Mouse (Mus musculus) embryonic stem cell, embryonic (primary cell): ENCODE data around the gene Ppp1r15a.

Experiments
- CTCF ChIA-PET, 4 experiments: fragments of 300-600 bp in 2 of 4; fragments of 350-600 bp in 2 of 4; sonication (Branson Sonifier 250); formaldehyde crosslinking; loops; one replicate each; lab custom pipeline; 2022; ENCODE audit warnings: inconsistent platforms in 2 of 4; lab: Charles Lee
- POLR2A ChIA-PET, 4 experiments: fragments of 300-600 bp in 2 of 4; fragments of 350-600 bp in 2 of 4; sonication (Branson Sonifier 250); formaldehyde crosslinking; loops; one replicate each; lab custom pipeline; 2022; ENCODE audit warnings: antibody characterized with exemption in 4 of 4, inconsistent platforms in 1 of 4; lab: Charles Lee

The Ppp1r15a gene

GRCm38 (mm10) chr7:45538163-45539041 is 12.3 kb upstream of the Ppp1r15a start:
- ChIA-PET POLR2A (interaction anchor here in 3 of 4 experiments (0.6 to 6.1 kb wide), 40 partner anchors 8 to 537 kb away, joined by 3 to 79 read pairs (median 4); partner anchors contain the start of genes Ftl1 (in 3 of the 3), Plekha4 (in 3 of the 3), Ppp1r15a (in 3 of the 3) and Hsd17b14 (in 2 of the 3)), CTCF (interaction anchor here in 3 of 4 experiments (0.6 to 1.5 kb wide), 11 partner anchors 17 to 125 kb away, joined by 3 to 14 read pairs (median 3); partner anchors contain the start of gene Ntf5 (in 1 of the 3))

- ChIA-PET CTCF (interaction anchor here in 3 of 4 experiments (0.7 to 1.5 kb wide), 5 partner anchors 51 to 102 kb away, joined by 3 to 7 read pairs (median 3); no protein-coding TSS in a partner anchor), POLR2A (interaction anchor here in 3 of 4 experiments (0.7 to 6.1 kb wide), 14 partner anchors 11 to 172 kb away, joined by 3 to 79 read pairs (median 5); partner anchors contain the start of genes Plekha4 (in 3 of the 3), Ppp1r15a (in 3 of the 3), Ftl1 (in 2 of the 3) and Hsd17b14 (in 1 of the 3))
Measured at GRCm38 (mm10) chr7:45537602-45538001, 11.5 kb upstream of the Ppp1r15a start.

- POLR2A ChIA-PET: interaction anchor here in 3 of 4 experiments (0.6 to 3.2 kb wide), 19 partner anchors 9 to 181 kb away, joined by 3 to 20 read pairs (median 4); partner anchors contain the start of genes Plekha4 (in 3 of the 3), Ppp1r15a (in 3 of the 3) and Ftl1 (in 1 of the 3)
- CTCF ChIA-PET: interaction anchor here (0.5 to 1.1 kb wide), 9 partner anchors 8 to 169 kb away, joined by 3 to 10 read pairs (median 4); partner anchors contain the start of gene Ppfia3 (in 1 of the 4)
Measured at GRCm38 (mm10) chr7:45535676-45536075, 9.6 kb upstream of the Ppp1r15a start.

DNA sequence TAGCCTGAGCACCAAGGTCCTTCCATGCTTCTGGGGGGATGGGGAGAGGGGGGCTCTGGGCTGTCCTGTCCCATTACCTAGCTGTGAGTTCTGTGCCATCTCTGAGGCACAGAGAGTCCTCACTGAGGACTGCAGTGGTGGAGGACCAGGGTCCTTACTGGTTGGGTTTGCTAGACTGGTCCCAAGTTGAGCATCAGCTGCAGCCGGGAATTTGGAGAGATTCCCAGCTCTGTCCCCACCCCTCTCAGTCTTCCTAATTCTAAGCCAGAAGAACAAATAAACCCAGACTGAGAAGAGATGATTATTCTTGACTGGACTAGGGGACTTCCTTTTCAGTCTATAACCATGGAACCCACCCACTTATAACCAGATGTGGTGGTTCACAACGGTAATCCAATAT is 4.6 kb upstream of the Ppp1r15a start:
- ChIA-PET POLR2A (interaction anchor here in 3 of 4 experiments (1.0 to 1.3 kb wide), 10 partner anchors 8 to 71 kb away, joined by 3 to 6 read pairs (median 4); partner anchors contain the start of genes Ftl1 (in 1 of the 3) and Nucb1 (in 1 of the 3)), CTCF (interaction anchor here in 3 of 4 experiments (0.7 to 1.0 kb wide), 3 partner anchors 9 to 308 kb away, joined by 3 to 9 read pairs (median 4); no protein-coding TSS in a partner anchor)

DNA sequence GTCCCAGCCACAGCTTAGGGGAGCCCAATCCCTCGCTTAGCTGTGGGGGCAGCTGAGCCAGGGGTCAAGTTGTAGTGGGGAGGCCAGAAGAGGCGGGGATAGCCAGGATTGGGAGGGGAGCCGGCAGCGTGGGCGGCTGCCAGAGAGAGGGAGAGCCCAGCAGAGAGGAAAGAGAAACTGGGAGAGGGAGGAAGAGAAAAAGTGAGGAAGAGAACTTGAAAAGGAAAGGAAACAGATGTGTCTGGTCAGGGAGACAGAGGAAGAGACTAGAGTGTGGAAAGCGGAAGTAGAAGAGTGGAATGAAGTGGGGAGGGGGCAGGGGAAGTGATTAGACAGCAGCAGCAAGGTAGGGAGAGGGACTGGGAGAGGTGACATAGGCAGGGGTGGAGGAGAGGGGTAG is 3.4 kb upstream of the Ppp1r15a start:
- POLR2A ChIA-PET: interaction anchor here in 3 of 4 experiments (0.7 to 5.5 kb wide), 15 partner anchors 8 to 225 kb away, joined by 3 to 56 read pairs (median 5); partner anchors contain the start of gene Ftl1 (in 1 of the 3)
- CTCF ChIA-PET: interaction anchor here in 2 of 4 experiments (0.5 to 2.4 kb wide), 3 partner anchors 60 to 403 kb away, joined by 3 to 6 read pairs (median 3); no protein-coding TSS in a partner anchor

GRCm38 (mm10) chr7:45527169-45527568 is 1.1 kb upstream of the Ppp1r15a start:
- ChIA-PET POLR2A (interaction anchor here in 3 of 4 experiments (0.6 to 7.9 kb wide), 41 partner anchors 8 to 194 kb away, joined by 3 to 140 read pairs (median 12); partner anchors contain the start of genes Hsd17b14 (in 3 of the 3), Bax (in 2 of the 3), Bcat2 (in 2 of the 3) and Fut1 (in 2 of the 3)), CTCF (interaction anchor here in 2 of 4 experiments (0.6 to 1.2 kb wide), 3 partner anchors 9 to 23 kb away, joined by 3 to 4 read pairs (median 4); no protein-coding TSS in a partner anchor)

DNA sequence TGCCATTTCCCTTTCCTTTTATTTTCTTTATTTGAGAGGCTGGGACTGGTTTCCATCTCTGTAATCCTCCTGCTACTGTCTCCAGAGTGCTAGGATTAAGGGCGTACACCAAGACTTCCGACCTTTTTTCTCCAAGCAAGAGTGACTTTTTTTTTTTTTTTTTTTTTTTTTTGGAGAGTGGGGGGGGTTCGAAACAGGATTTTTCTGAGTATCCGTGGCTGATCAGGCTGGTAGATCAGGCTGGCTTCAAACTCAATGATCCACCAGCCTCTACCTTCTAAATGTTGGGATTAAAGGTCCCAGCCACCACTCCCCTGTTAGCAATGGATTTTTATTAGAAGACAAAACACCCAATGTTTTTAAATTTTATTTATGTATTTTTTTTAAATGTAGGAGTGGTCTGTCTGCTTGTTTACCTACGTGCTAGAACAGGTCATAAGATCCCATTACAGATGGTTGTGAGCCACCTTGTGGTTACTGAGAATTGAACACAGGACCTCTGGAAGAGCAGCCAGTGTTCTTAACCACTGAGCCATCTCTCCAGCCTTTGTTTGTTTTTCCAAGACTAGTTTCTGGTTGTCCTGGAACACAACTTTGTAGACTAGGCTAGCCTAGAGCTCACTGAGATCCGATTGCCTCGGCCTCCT is 529 bp upstream of the Ppp1r15a start:
- ChIA-PET POLR2A (interaction anchor here (0.6 to 7.9 kb wide), 155 partner anchors 8 to 825 kb away, joined by 3 to 140 read pairs (median 5); partner anchors contain the start of genes Ftl1 (in 4 of the 4), Bax (in 3 of the 4), Bcat2 (in 3 of the 4) and Fut1 (in 3 of the 4)), CTCF (interaction anchor here in 3 of 4 experiments (0.6 to 1.3 kb wide), 9 partner anchors 10 to 67 kb away, joined by 3 to 9 read pairs (median 3); no protein-coding TSS in a partner anchor)

- ChIA-PET POLR2A (interaction anchor here (0.5 to 7.9 kb wide), 87 partner anchors 8 to 797 kb away, joined by 3 to 140 read pairs (median 7); partner anchors contain the start of genes Bax (in 3 of the 4), Hsd17b14 (in 3 of the 4), Bcat2 (in 2 of the 4) and Ftl1 (in 2 of the 4)), CTCF (interaction anchor here in 2 of 4 experiments (0.5 to 1.3 kb wide), 6 partner anchors 10 to 259 kb away, joined by 3 read pairs; partner anchors contain the start of gene Tulp2 (in 1 of the 2))
Measured at GRCm38 (mm10) chr7:45524841-45525621, 1.0 kb downstream of the Ppp1r15a start.

DNA sequence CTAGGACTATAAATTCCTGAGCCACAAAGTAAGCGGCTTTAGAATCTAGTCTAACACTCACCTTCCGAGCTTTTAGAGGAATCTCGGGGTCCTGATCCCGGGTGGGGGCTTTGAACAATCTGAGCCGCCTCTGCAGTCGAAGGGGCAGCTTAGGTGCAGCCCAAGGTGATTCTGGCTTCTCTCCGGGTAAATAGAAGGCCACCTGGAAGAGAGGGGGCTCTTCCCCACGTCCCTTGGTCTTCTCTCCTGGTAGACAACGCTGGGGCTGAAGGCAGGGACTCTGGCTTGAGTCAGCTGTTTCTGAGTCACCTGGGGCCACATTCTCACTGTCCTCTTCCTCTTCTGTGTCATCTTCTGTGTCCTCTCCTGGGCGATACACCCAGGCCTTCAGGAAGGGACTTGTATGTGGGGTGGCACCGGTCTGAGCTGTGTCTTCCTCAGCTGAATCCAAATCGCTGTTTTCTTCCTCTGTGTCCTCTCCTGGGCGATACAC is 2.3 kb downstream of the Ppp1r15a start:
- POLR2A ChIA-PET: interaction anchor here (0.7 to 7.9 kb wide), 29 partner anchors 9 to 255 kb away, joined by 3 to 140 read pairs (median 14); partner anchors contain the start of genes Bax (in 2 of the 4), Bcat2 (in 2 of the 4), Hsd17b14 (in 2 of the 4) and Dhdh (in 1 of the 4)
- CTCF ChIA-PET: no interaction called here

DNA sequence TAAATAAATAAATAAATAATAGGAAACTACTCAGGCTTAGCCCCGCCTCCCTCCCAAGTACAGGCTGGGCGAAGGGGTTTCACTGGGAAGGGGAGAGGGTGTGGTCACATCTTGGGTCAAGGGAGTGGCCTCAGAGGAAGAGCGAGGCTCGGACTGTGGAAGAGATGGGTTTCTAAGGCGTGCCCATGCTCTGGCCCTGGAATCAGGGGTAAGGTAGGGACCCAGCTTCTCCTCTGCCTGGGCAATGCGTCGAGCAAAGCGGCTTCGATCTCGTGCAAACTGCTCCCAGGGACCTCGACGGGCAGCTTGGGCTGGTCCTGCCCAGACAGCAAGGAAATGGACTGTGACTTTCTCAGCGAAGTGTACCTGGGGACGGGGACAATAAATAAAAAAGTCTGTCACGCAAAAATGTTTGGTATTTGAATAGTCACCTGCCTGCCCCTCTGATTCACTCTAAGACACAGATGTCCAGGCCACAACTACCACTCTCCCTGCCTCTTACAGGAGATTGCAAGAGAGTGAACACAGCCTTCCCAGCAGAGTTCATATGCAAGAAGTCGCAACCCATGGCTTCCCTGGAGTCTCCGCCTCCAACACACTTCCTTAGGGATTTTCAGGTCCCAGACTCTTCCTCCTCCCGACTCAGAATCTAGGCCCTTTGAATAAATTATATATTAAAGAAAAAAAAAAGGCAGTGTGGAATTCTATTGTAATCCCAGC is 3.0 kb downstream of the Ppp1r15a start:
- POLR2A ChIA-PET: interaction anchor here (0.7 to 7.9 kb wide), 43 partner anchors 8 to 469 kb away, joined by 3 to 140 read pairs (median 6); partner anchors contain the start of genes Bax (in 4 of the 4), Bcat2 (in 2 of the 4), Hsd17b14 (in 2 of the 4) and Dhdh (in 1 of the 4)
- CTCF ChIA-PET: interaction anchor here in 2 of 4 experiments (1.2 to 1.5 kb wide), 3 partner anchors 15 to 57 kb away, joined by 3 to 4 read pairs (median 3); partner anchors contain the start of gene Bax (in 1 of the 2)

DNA sequence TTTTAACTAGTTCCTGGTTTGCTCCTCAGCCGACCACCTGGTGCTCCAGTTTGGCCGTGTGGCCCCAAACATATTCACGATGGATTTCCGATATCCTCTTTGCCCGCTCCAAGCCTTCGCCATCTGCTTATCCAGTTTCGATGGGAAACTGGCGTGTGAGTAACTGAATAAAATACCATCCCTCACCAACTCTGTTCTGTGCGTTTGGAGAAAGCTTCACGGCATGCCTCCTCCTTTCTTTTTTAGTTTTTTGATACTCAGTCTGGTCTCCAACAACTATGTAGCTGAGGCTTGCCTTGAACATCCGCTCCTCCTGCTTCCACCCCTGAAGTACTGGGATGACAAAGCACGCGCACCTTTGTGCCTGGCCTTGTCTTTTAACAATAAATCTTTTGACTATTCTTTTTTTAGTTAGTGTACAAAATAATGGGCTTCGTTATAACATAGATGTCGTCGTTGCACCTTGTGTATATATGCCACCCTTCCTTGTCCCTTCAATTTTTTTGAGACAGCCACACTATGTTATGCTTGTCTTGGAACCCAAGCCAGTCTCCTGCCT is 3.8 kb downstream of the Ppp1r15a start:
- ChIA-PET CTCF (interaction anchor here (0.5 to 1.7 kb wide), 30 partner anchors 8 to 918 kb away, joined by 3 to 11 read pairs (median 4); partner anchors contain the start of genes Bax (in 1 of the 4), Dhdh (in 1 of the 4), Gys1 (in 1 of the 4) and Nucb1 (in 1 of the 4)), POLR2A (interaction anchor here (0.6 to 7.9 kb wide), 61 partner anchors 8 to 468 kb away, joined by 3 to 140 read pairs (median 5); partner anchors contain the start of genes Bax (in 4 of the 4), Bcat2 (in 2 of the 4), Dhdh (in 2 of the 4) and Ftl1 (in 2 of the 4))

DNA sequence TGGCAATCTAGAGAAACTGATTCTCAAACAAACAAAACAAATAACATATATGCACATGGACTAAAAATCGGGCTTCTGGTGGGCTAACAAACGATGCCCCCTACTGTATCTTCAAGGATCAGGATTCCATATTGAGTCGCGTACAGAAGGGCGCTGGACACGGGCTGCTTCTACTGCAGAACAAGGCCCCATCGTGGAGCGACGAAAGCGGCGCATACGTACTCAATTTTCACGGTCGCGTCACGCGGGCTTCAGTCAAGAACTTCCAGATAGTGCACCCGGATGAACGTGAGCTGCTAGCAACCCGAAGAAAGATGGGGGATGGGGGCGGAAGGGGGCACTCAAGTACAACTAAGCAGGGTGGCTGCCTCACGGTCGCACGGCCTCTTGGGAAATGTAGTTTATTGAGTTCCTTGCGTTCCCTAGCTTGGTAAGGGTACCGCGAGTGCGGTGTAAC is 4.3 kb downstream of the Ppp1r15a start:
- POLR2A ChIA-PET: interaction anchor here (0.6 to 7.9 kb wide), 59 partner anchors 8 to 467 kb away, joined by 3 to 140 read pairs (median 5); partner anchors contain the start of genes Bax (in 3 of the 4), Bcat2 (in 2 of the 4), Dhdh (in 2 of the 4) and Ftl1 (in 2 of the 4)
- CTCF ChIA-PET: interaction anchor here in 3 of 4 experiments (0.5 to 1.7 kb wide), 28 partner anchors 8 to 918 kb away, joined by 3 to 11 read pairs (median 4); partner anchors contain the start of genes Bax (in 1 of the 3), Dhdh (in 1 of the 3), Gys1 (in 1 of the 3) and Nucb1 (in 1 of the 3)

DNA sequence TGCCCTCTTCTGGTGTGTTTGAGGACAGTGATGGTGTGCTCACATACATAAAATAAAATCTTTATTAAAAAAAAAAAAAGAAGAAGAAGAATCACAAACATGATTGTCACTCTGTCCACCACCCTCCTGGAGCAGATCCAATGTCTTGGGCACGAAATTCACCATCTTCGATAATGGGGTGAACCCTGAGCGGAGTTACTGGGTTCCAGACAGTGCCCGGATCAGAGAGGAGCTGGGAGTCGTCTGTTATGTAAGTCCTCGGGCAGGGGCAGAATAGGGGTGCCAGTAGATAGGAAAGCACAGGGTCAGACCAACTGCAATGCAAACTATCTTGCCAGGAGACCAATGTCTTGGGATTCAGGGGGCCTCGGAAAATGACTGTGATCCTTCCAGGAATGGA is 5.5 kb downstream of the Ppp1r15a start:
- ChIA-PET CTCF (interaction anchor here in 3 of 4 experiments (0.7 to 1.7 kb wide), 6 partner anchors 50 to 171 kb away, joined by 3 to 4 read pairs (median 4); no protein-coding TSS in a partner anchor), POLR2A (interaction anchor here in 3 of 4 experiments (0.6 to 7.9 kb wide), 7 partner anchors 11 to 57 kb away, joined by 4 to 140 read pairs (median 13); partner anchors contain the start of genes Bcat2 (in 1 of the 3), Hsd17b14 (in 1 of the 3) and Nucb1 (in 1 of the 3))
